Comparison of ENCODE assay signal across 23 mouse cellular contexts in genomic region chr9:108805768-108806167, GRCm38 (mm10). TPM values are rescaled to one million over a fixed set of nuclear protein-coding genes. Genes with fewer than 3 reads are reported as not detected.
A peak's percentile ranks its signal among the peaks of the same experiment; 100 is the strongest.
DNase-seq lines count a peak whose midpoint lies in the region; ATAC-seq and TF ChIP-seq lines count a peak whose summit lies in the region.
"Had no signal": no experiment of that assay in that cellular context is flagged by ENCODE, and none has a peak within 500 bp of the region (broad histone marks: within the 10 kb centered on the region; RNA-seq: fewer than 3 reads in every experiment).

No protein-coding gene starts in this region.

- H3K36me3 ChIP-seq in midbrain, embryonic 16.5 days (ENCODE audit: control insufficient read depth, insufficient read depth, low read length), result peaks cover 36% of the 10 kb centered on the region
- peaks cover 38% of the 10 kb centered on the region for H3K36me3 ChIP-seq in midbrain, postnatal 0 days (ENCODE audit: insufficient read depth, low read length)
- peaks cover 65% of the 10 kb centered on the region for H3K36me3 ChIP-seq in liver, embryonic 15.5 days (replicated peaks)
- 0 out of 2 replicates have a peak, but pooled peaks cover 3% of the 10 kb centered on the region for H3K36me3 ChIP-seq in kidney, adult 2 months (ENCODE audit: control insufficient read depth, insufficient read depth, low read length)

- H3K4me3 ChIP-seq in midbrain, embryonic 16.5 days (ENCODE audit: low read depth, low read length), result no peak overlapping the region
- no peak overlapping the region for H3K4me3 ChIP-seq in midbrain, postnatal 0 days (ENCODE audit: low read depth, low read length)
- no peak overlapping the region for H3K4me3 ChIP-seq in liver, embryonic 15.5 days (replicated peaks)
- H3K4me3 ChIP-seq in kidney, adult 2 months (ENCODE audit: insufficient read depth, low read depth, low read length), result no peak overlapping the region
- H3K4me3 ChIP-seq: embryonic facial prominence, embryonic 10.5 days; kidney, embryonic 15.5 days; limb, embryonic 13.5 days; megakaryocyte, embryonic 14.5 days had no signal

- WGBS in midbrain, embryonic 16.5 days, result 81% methylated on average over 8 of the region's 8 CpGs
- 95% methylated on average over 8 of the region's 8 CpGs for WGBS in midbrain, postnatal 0 days
- WGBS in liver, embryonic 15.5 days (ENCODE audit: insufficient replicate concordance), result 52% methylated on average over 8 of the region's 8 CpGs
- WGBS in kidney, adult 2 months, result 88% methylated on average over 8 of the region's 8 CpGs

- no peak for ATAC-seq in midbrain, embryonic 16.5 days
- no peak for ATAC-seq in midbrain, postnatal 0 days (ENCODE audit: low FRiP score)
- ATAC-seq in erythroid progenitor cell, adult 5-6 weeks (replicated peaks; ENCODE audit: low FRiP score, poor library complexity, severe bottlenecking), result peak; percentile 41
- peak; percentile 53 for ATAC-seq in liver, embryonic 15.5 days (ENCODE audit: insufficient read depth)
- ATAC-seq in inflammation-experienced regulatory T-cells, adult 6 months, result no peak
- ATAC-seq: activated CD4-positive, CD25-positive, alpha-beta regulatory T cell, adult 4 months; hindbrain, postnatal 0 days; intestine, postnatal 0 days had no signal

- DNase-seq in midbrain, postnatal 0 days (ENCODE audit: low spot score), result no peak
- no peak for DNase-seq in spleen, adult 12 weeks (ENCODE audit: low spot score)
- no peak for DNase-seq in kidney, adult 2 months
- DNase-seq: adrenal gland, postnatal 10 days; cerebellum, adult 9-10 months; heart, postnatal 14 days; kidney, postnatal 36 days; lung, embryonic 14.5 days; midbrain, embryonic 14.5 days; thymus, adult 2 months had no signal

- H3K9ac ChIP-seq in midbrain, embryonic 16.5 days (ENCODE audit: low read depth, low read length), result 0 out of 2 replicates have a peak overlapping the region, but pooled peaks have one; percentile 4
- H3K9ac ChIP-seq in midbrain, postnatal 0 days (replicated peaks; ENCODE audit: low read length, poor library complexity, severe bottlenecking), result no peak overlapping the region
- no peak overlapping the region for H3K9ac ChIP-seq in liver, embryonic 15.5 days
- H3K9ac ChIP-seq: kidney, embryonic 15.5 days; limb, embryonic 13.5 days; lung, embryonic 14.5 days had no signal

- TF ChIP-seq POLR2A in kidney, adult 2 months (IDR thresholded peaks at IDR 0.05; ENCODE audit: low read depth, low read length), result no peak

- peaks cover 16% of the 10 kb centered on the region for H3K4me1 ChIP-seq in midbrain, embryonic 16.5 days (ENCODE audit: control insufficient read depth, insufficient read depth, low read length)
- peaks cover 6% of the 10 kb centered on the region; the same call in 1 of the 2 replicates for H3K4me1 ChIP-seq in midbrain, postnatal 0 days (ENCODE audit: insufficient read depth, low read length)
- peaks cover 73% of the 10 kb centered on the region for H3K4me1 ChIP-seq in liver, embryonic 15.5 days (replicated peaks)
- no peaks in the 10 kb centered on the region; the same call in 1 of the 2 replicates for H3K4me1 ChIP-seq in kidney, adult 2 months (ENCODE audit: control insufficient read depth, insufficient read depth, low read length)

- no peaks in the 10 kb centered on the region for H3K27me3 ChIP-seq in midbrain, embryonic 16.5 days (ENCODE audit: control insufficient read depth, insufficient read depth, low read depth, low read length)
- H3K27me3 ChIP-seq in midbrain, postnatal 0 days (ENCODE audit: insufficient read depth, low read length), result no peaks in the 10 kb centered on the region
- no peaks in the 10 kb centered on the region; the same call in 1 of the 2 replicates for H3K27me3 ChIP-seq in liver, embryonic 15.5 days
- no peaks in the 10 kb centered on the region for H3K27me3 ChIP-seq in kidney, adult 2 months (replicated peaks; ENCODE audit: control insufficient read depth, insufficient read depth, low read length)
- H3K27me3 ChIP-seq: kidney, embryonic 15.5 days; limb, embryonic 13.5 days had no signal

- no peak overlapping the region for H3K27ac ChIP-seq in midbrain, embryonic 16.5 days (ENCODE audit: low read length)
- no peak overlapping the region for H3K27ac ChIP-seq in midbrain, postnatal 0 days (ENCODE audit: low read depth, low read length)
- peak overlapping the region; percentile 89 for H3K27ac ChIP-seq in liver, embryonic 15.5 days (replicated peaks)
- H3K27ac ChIP-seq in kidney, adult 2 months (ENCODE audit: insufficient read depth, low read depth, low read length), result no peak overlapping the region
- H3K27ac ChIP-seq: embryonic facial prominence, embryonic 10.5 days; hindbrain, postnatal 0 days; kidney, embryonic 15.5 days; limb, embryonic 13.5 days had no signal

- TF ChIP-seq CTCF in midbrain, postnatal 0 days (IDR thresholded peaks at IDR 0.05), result no peak
- no peak for TF ChIP-seq CTCF in kidney, adult 2 months (conservative IDR thresholded peaks at IDR 0.05; ENCODE audit: insufficient read depth, insufficient read length, low read depth, low read length)

- H3K9me3 ChIP-seq in midbrain, embryonic 16.5 days (replicated peaks; ENCODE audit: control insufficient read depth, low read length, poor library complexity, severe bottlenecking), result no peaks in the 10 kb centered on the region
- H3K9me3 ChIP-seq in midbrain, postnatal 0 days (ENCODE audit: low read length), result no peaks in the 10 kb centered on the region
- H3K9me3 ChIP-seq in liver, embryonic 15.5 days (replicated peaks), result no peaks in the 10 kb centered on the region
- H3K9me3 ChIP-seq: embryonic facial prominence, embryonic 10.5 days; G1E; kidney, embryonic 15.5 days; limb, embryonic 13.5 days; megakaryocyte, embryonic 14.5 days had no signal

- no peak overlapping the region for H3K4me2 ChIP-seq in midbrain, embryonic 16.5 days (ENCODE audit: low read length)
- H3K4me2 ChIP-seq in midbrain, postnatal 0 days (ENCODE audit: low read depth, low read length, poor library complexity, severe bottlenecking), result no peak overlapping the region
- peak overlapping the region; percentile 40 for H3K4me2 ChIP-seq in liver, embryonic 15.5 days
- H3K4me2 ChIP-seq: heart, embryonic 11.5 days; kidney, embryonic 15.5 days; limb, embryonic 13.5 days; lung, embryonic 14.5 days had no signal

RNA-seq across cellular contexts. Expression of gene Nckipsd, which starts 2.4 kb away (rescaled TPM):
- 33.2 and 51.7 TPM in 2 replicates for polyA plus RNA-seq in midbrain, embryonic 16.5 days (2015; fragmentation: Nextera tagmentation; extraction: Ambion mirVana)
- 30.1 and 83.4 TPM in 2 replicates for total RNA-seq in midbrain, postnatal 0 days (2014; rRNA removed)
- 25.7 and 32.5 TPM in 2 replicates for polyA plus RNA-seq in midbrain, postnatal 0 days (2015; fragmentation: Nextera tagmentation; extraction: Ambion mirVana)
- total RNA-seq in erythroid progenitor cell, adult 5-6 weeks (2015; ENCODE audit: low replicate concordance), result 2.9 and 6.1 TPM in 2 replicates
- 9.8 and 20.6 TPM in 2 replicates for total RNA-seq in erythroid progenitor cell, adult 5-6 weeks (2017; ENCODE audit: low replicate concordance)
- 3.9 and 9.1 TPM in 2 replicates for polyA plus RNA-seq in liver, embryonic 15.5 days (2015; fragmentation: Nextera tagmentation; extraction: Ambion mirVana)
- polyA plus RNA-seq in inflammation-experienced regulatory T-cells, adult 6 months (2017; shearing (Covaris generic)), result 1 to 10 TPM; 6.0 to 7.1 (median 6.8) TPM
- polyA plus RNA-seq in kidney, adult 2 months (2012; rRNA removed), result 19.1 and 24.1 TPM in 2 replicates

RNA-seq across cellular contexts. Expression of gene Celsr3, which starts 20.4 kb away (rescaled TPM):
- 12.7 and 16.4 TPM in 2 replicates for polyA plus RNA-seq in midbrain, embryonic 16.5 days (2015; fragmentation: Nextera tagmentation; extraction: Ambion mirVana)
- 61.7 and 76.3 TPM in 2 replicates for total RNA-seq in midbrain, postnatal 0 days (2014; rRNA removed)
- polyA plus RNA-seq in midbrain, postnatal 0 days (2015; fragmentation: Nextera tagmentation; extraction: Ambion mirVana), result 7.2 and 7.4 TPM in 2 replicates
- 2.9 and 4.3 TPM in 2 replicates for total RNA-seq in erythroid progenitor cell, adult 5-6 weeks (2015; ENCODE audit: low replicate concordance)
- 0.51 and 0.61 TPM in 2 replicates for total RNA-seq in erythroid progenitor cell, adult 5-6 weeks (2017; ENCODE audit: low replicate concordance)
- 0.15 and 0.16 TPM in 2 replicates for polyA plus RNA-seq in liver, embryonic 15.5 days (2015; fragmentation: Nextera tagmentation; extraction: Ambion mirVana)
- polyA plus RNA-seq in inflammation-experienced regulatory T-cells, adult 6 months (2017; shearing (Covaris generic)), result not detected
- 0.18 and 0.19 TPM in 2 replicates for polyA plus RNA-seq in kidney, adult 2 months (2012; rRNA removed)
- polyA plus RNA-seq: activated CD4-positive, CD25-positive, alpha-beta regulatory T cell, adult 4 months; G1E had no signal

RNA-seq across cellular contexts. Expression of gene Ip6k2, which starts 22.2 kb away (rescaled TPM):
- 199 and 222 TPM in 2 replicates for polyA plus RNA-seq in midbrain, embryonic 16.5 days (2015; fragmentation: Nextera tagmentation; extraction: Ambion mirVana)
- 126 and 138 TPM in 2 replicates for total RNA-seq in midbrain, postnatal 0 days (2014; rRNA removed)
- 228 and 230 TPM in 2 replicates for polyA plus RNA-seq in midbrain, postnatal 0 days (2015; fragmentation: Nextera tagmentation; extraction: Ambion mirVana)
- 16.2 and 32.7 TPM in 2 replicates for total RNA-seq in erythroid progenitor cell, adult 5-6 weeks (2015; ENCODE audit: low replicate concordance)
- 32.5 and 80.9 TPM in 2 replicates for total RNA-seq in erythroid progenitor cell, adult 5-6 weeks (2017; ENCODE audit: low replicate concordance)
- polyA plus RNA-seq in liver, embryonic 15.5 days (2015; fragmentation: Nextera tagmentation; extraction: Ambion mirVana), result 11.6 and 12.9 TPM in 2 replicates
- polyA plus RNA-seq in inflammation-experienced regulatory T-cells, adult 6 months (2017; shearing (Covaris generic)), result 10 to 100 TPM; 10.9 to 24.0 (median 19.8) TPM
- 68.3 and 78.0 TPM in 2 replicates for polyA plus RNA-seq in kidney, adult 2 months (2012; rRNA removed)

RNA-seq across cellular contexts. Expression of gene Slc26a6, which starts 47.3 kb away (rescaled TPM):
- polyA plus RNA-seq in midbrain, embryonic 16.5 days (2015; fragmentation: Nextera tagmentation; extraction: Ambion mirVana), result 17.5 and 19.0 TPM in 2 replicates
- total RNA-seq in midbrain, postnatal 0 days (2014; rRNA removed), result 18.0 and 20.2 TPM in 2 replicates
- polyA plus RNA-seq in midbrain, postnatal 0 days (2015; fragmentation: Nextera tagmentation; extraction: Ambion mirVana), result 23.8 and 24.6 TPM in 2 replicates
- total RNA-seq in erythroid progenitor cell, adult 5-6 weeks (2015; ENCODE audit: low replicate concordance), result not detected in 2 replicates
- not detected in 2 replicates for total RNA-seq in erythroid progenitor cell, adult 5-6 weeks (2017; ENCODE audit: low replicate concordance)
- 6.3 and 6.5 TPM in 2 replicates for polyA plus RNA-seq in liver, embryonic 15.5 days (2015; fragmentation: Nextera tagmentation; extraction: Ambion mirVana)
- polyA plus RNA-seq in inflammation-experienced regulatory T-cells, adult 6 months (2017; shearing (Covaris generic)), result 10 to 100 TPM in 1 of 3 experiments, 1 to 10 TPM in 2; 7.3 to 12.6 (median 8.2) TPM
- polyA plus RNA-seq in kidney, adult 2 months (2012; rRNA removed), result 33.9 and 37.2 TPM in 2 replicates

Comparison
In these comparisons a context has a peak if more than half of its experiments do, and no peak if none do; other contexts are left out.
1. ATAC-seq: peak in erythroid progenitor cell, adult 5-6 weeks (single experiment) and liver, embryonic 15.5 days (single experiment); none in midbrain, embryonic 16.5 days (single experiment), midbrain, postnatal 0 days (single experiment) and inflammation-experienced regulatory T-cells, adult 6 months (single experiment).